Mouse (Mus musculus): ENCODE measurements around the gene Arhgef17. TPM values are rescaled to one million over a fixed set of nuclear protein-coding genes. Genes with fewer than 3 reads are reported as not detected.

Gene Arhgef17
- polyA plus RNA-seq, 1 experiment from 2014 or later: 12.9 TPM

- Histone ChIP-seq H3K36me3 (ENCODE audit: control insufficient read depth, insufficient read depth, low read length) (no peaks in the 10 kb centered on the region), H3K27me3 (replicated peaks; ENCODE audit: control insufficient read depth, insufficient read depth, low read length) (no peaks in the 10 kb centered on the region), H3K4me1 (replicated peaks; ENCODE audit: control insufficient read depth, insufficient read depth, low read length) (peaks cover 8% of the 10 kb centered on the region), H3K4me3 (ENCODE audit: low read depth, low read length) (no peak overlapping the region), H3K9ac (ENCODE audit: low read length) (no peak overlapping the region), H3K9me3 (ENCODE audit: control insufficient read depth, low read length) (no peaks in the 10 kb centered on the region), H3K4me2 (ENCODE audit: low read length) (no peak overlapping the region), H3K27ac (ENCODE audit: low read depth) (no peak overlapping the region)
- WGBS: 80% methylated on average over 7 of the region's 7 CpGs
- ATAC-seq (replicated peaks; ENCODE audit: low FRiP score, low TSS enrichment, low read depth) (no peak), DNase-seq (ENCODE audit: low spot score) (no peak)
Observed at GRCm38 (mm10) chr7:100966014-100966413, 34.1 kb upstream of the Arhgef17 start.

GRCm38 (mm10) chr7:100965079-100965478 is 33.2 kb upstream of the Arhgef17 start:
- Histone ChIP-seq H3K9me3 (ENCODE audit: control insufficient read depth, low read length) (no peaks in the 10 kb centered on the region), H3K4me3 (ENCODE audit: low read depth, low read length) (no peak overlapping the region), H3K4me2 (ENCODE audit: low read length) (no peak overlapping the region), H3K36me3 (ENCODE audit: control insufficient read depth, insufficient read depth, low read length) (no peaks in the 10 kb centered on the region), H3K27ac (ENCODE audit: low read depth) (no peak overlapping the region), H3K27me3 (replicated peaks; ENCODE audit: control insufficient read depth, insufficient read depth, low read length) (no peaks in the 10 kb centered on the region), H3K9ac (ENCODE audit: low read length) (no peak overlapping the region), H3K4me1 (replicated peaks; ENCODE audit: control insufficient read depth, insufficient read depth, low read length) (peaks cover 7% of the 10 kb centered on the region)
- 19% methylated on average over 4 of the region's 4 CpGs for WGBS
- ATAC-seq (replicated peaks; ENCODE audit: low FRiP score, low TSS enrichment, low read depth): no peak
- DNase-seq (ENCODE audit: low spot score): no peak

GRCm38 (mm10) chr7:100964242-100964641 is 32.3 kb upstream of the Arhgef17 start:
- no peak for ATAC-seq (replicated peaks; ENCODE audit: low FRiP score, low TSS enrichment, low read depth)
- H3K27me3 ChIP-seq (replicated peaks; ENCODE audit: control insufficient read depth, insufficient read depth, low read length): no peaks in the 10 kb centered on the region
- H3K9me3 ChIP-seq (ENCODE audit: control insufficient read depth, low read length): no peaks in the 10 kb centered on the region
- no peak overlapping the region for H3K4me2 ChIP-seq (ENCODE audit: low read length)
- no peaks in the 10 kb centered on the region; the same call in 1 of the 2 replicates for H3K4me1 ChIP-seq (replicated peaks; ENCODE audit: control insufficient read depth, insufficient read depth, low read length)
- no peaks in the 10 kb centered on the region for H3K36me3 ChIP-seq (ENCODE audit: control insufficient read depth, insufficient read depth, low read length)
- no peak overlapping the region for H3K4me3 ChIP-seq (ENCODE audit: low read depth, low read length)
- H3K27ac ChIP-seq (ENCODE audit: low read depth): no peak overlapping the region
- WGBS: 86% methylated on average over 6 of the region's 6 CpGs
- H3K9ac ChIP-seq (ENCODE audit: low read length): no peak overlapping the region
- no peak for DNase-seq (ENCODE audit: low spot score)

DNA sequence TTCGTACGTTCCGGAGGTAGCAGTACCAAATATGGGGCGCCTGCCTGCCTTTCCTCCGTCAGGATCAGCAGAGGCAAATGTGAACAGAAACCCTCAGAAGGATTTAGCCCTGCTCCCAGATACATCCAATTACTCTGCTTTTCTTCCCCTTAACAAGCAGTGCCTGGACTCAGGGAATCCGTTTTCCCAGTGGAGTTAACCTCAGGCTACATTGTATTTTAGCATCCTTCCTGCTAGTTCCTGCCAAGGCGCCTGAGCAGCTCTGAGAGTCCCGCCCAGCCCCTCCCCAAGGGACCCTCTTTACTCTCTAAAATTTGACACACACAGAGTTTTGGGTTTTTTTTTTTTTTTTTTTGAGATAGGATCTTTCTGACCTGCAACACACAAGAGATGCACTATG is 31.5 kb upstream of the Arhgef17 start:
- ATAC-seq (replicated peaks; ENCODE audit: low FRiP score, low TSS enrichment, low read depth): no peak
- no peaks in the 10 kb centered on the region; the same call in 1 of the 2 replicates for H3K4me1 ChIP-seq (replicated peaks; ENCODE audit: control insufficient read depth, insufficient read depth, low read length)
- H3K9ac ChIP-seq (ENCODE audit: low read length): no peak overlapping the region
- no peak overlapping the region for H3K4me2 ChIP-seq (ENCODE audit: low read length)
- H3K36me3 ChIP-seq (ENCODE audit: control insufficient read depth, insufficient read depth, low read length): no peaks in the 10 kb centered on the region
- no peaks in the 10 kb centered on the region for H3K9me3 ChIP-seq (ENCODE audit: control insufficient read depth, low read length)
- DNase-seq (ENCODE audit: low spot score): no peak
- no peaks in the 10 kb centered on the region for H3K27me3 ChIP-seq (replicated peaks; ENCODE audit: control insufficient read depth, insufficient read depth, low read length)
- H3K27ac ChIP-seq (ENCODE audit: low read depth): 0 out of 2 replicates have a peak overlapping the region, but pooled peaks have one; percentile 10
- WGBS: 66% methylated on average over 8 of the region's 8 CpGs
- no peak overlapping the region for H3K4me3 ChIP-seq (ENCODE audit: low read depth, low read length)

DNA sequence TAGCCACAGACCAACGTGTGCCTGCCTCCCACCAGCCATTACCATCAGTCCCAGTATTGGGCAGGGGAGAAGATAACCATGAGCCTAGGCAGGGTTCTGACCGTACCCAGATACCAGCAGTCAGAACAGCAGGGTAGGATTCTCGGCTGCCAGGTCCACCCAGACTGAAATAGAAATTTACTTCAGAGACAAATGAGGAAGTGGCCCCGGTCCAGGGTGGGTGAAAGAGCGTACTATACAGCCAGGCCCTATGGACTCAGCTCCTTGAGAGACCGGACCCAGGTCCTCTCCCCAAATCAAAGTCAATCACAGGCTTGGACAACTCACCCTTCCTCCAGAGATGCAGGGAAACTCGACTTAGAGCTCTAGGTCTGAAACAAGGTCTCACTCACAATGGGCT is 29.2 kb upstream of the Arhgef17 start:
- DNase-seq (ENCODE audit: low spot score) (no peak), ATAC-seq (replicated peaks; ENCODE audit: low FRiP score, low TSS enrichment, low read depth) (no peak)
- H3K4me1 ChIP-seq (replicated peaks; ENCODE audit: control insufficient read depth, insufficient read depth, low read length): no peaks in the 10 kb centered on the region
- H3K4me3 ChIP-seq (ENCODE audit: low read depth, low read length): no peak overlapping the region
- H3K36me3 ChIP-seq (ENCODE audit: control insufficient read depth, insufficient read depth, low read length): no peaks in the 10 kb centered on the region
- no peak overlapping the region for H3K9ac ChIP-seq (ENCODE audit: low read length)
- no peaks in the 10 kb centered on the region for H3K27me3 ChIP-seq (replicated peaks; ENCODE audit: control insufficient read depth, insufficient read depth, low read length)
- 73% methylated on average over 7 of the region's 7 CpGs for WGBS
- H3K9me3 ChIP-seq (ENCODE audit: control insufficient read depth, low read length): no peaks in the 10 kb centered on the region
- no peak overlapping the region for H3K4me2 ChIP-seq (ENCODE audit: low read length)
- H3K27ac ChIP-seq (ENCODE audit: low read depth): no peak overlapping the region

GRCm38 (mm10) chr7:100960462-100960861 is 28.6 kb upstream of the Arhgef17 start:
- Histone ChIP-seq H3K4me3 (ENCODE audit: low read depth, low read length) (no peak overlapping the region), H3K27me3 (replicated peaks; ENCODE audit: control insufficient read depth, insufficient read depth, low read length) (no peaks in the 10 kb centered on the region), H3K9ac (ENCODE audit: low read length) (no peak overlapping the region), H3K4me2 (ENCODE audit: low read length) (no peak overlapping the region), H3K36me3 (ENCODE audit: control insufficient read depth, insufficient read depth, low read length) (no peaks in the 10 kb centered on the region), H3K4me1 (replicated peaks; ENCODE audit: control insufficient read depth, insufficient read depth, low read length) (no peaks in the 10 kb centered on the region), H3K27ac (ENCODE audit: low read depth) (no peak overlapping the region), H3K9me3 (ENCODE audit: control insufficient read depth, low read length) (no peaks in the 10 kb centered on the region)
- WGBS: 73% methylated on average over 2 of the region's 2 CpGs
- DNase-seq (ENCODE audit: low spot score) (no peak), ATAC-seq (replicated peaks; ENCODE audit: low FRiP score, low TSS enrichment, low read depth) (no peak)

GRCm38 (mm10) chr7:100958426-100958825 is 26.5 kb upstream of the Arhgef17 start:
- WGBS: 93% methylated on average over 2 of the region's 2 CpGs
- H3K9me3 ChIP-seq (ENCODE audit: control insufficient read depth, low read length): no peaks in the 10 kb centered on the region
- no peak for DNase-seq (ENCODE audit: low spot score)
- no peak for ATAC-seq (replicated peaks; ENCODE audit: low FRiP score, low TSS enrichment, low read depth)
- no peaks in the 10 kb centered on the region for H3K36me3 ChIP-seq (ENCODE audit: control insufficient read depth, insufficient read depth, low read length)
- H3K4me2 ChIP-seq (ENCODE audit: low read length): no peak overlapping the region
- H3K27me3 ChIP-seq (replicated peaks; ENCODE audit: control insufficient read depth, insufficient read depth, low read length): no peaks in the 10 kb centered on the region
- H3K4me1 ChIP-seq (replicated peaks; ENCODE audit: control insufficient read depth, insufficient read depth, low read length): no peaks in the 10 kb centered on the region
- no peak overlapping the region for H3K9ac ChIP-seq (ENCODE audit: low read length)
- H3K27ac ChIP-seq (ENCODE audit: low read depth): no peak overlapping the region
- no peak overlapping the region for H3K4me3 ChIP-seq (ENCODE audit: low read depth, low read length)

DNA sequence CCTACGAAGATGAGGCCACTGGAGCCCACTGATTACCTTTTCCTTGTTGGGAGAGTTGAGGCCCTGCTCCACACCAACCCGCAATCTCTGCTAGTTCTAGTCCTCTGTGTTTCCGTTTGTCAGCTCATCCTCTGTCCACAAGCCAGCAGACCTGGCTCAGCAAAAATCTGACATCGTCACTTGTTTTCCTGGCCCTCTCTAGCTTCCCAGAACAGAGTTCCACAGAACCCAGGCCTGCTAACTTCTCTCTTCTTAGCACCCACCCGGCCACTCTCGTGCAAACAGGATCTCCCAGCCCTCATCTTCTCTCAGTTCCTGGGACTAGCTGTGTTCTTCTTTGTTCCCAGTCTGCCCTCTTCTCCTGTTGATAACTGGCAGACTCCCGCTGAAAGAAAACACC is 20.8 kb upstream of the Arhgef17 start:
- Histone ChIP-seq H3K9me3 (ENCODE audit: control insufficient read depth, low read length) (no peaks in the 10 kb centered on the region), H3K4me2 (ENCODE audit: low read length) (no peak overlapping the region), H3K36me3 (ENCODE audit: control insufficient read depth, insufficient read depth, low read length) (no peaks in the 10 kb centered on the region), H3K4me1 (replicated peaks; ENCODE audit: control insufficient read depth, insufficient read depth, low read length) (peaks cover 18% of the 10 kb centered on the region), H3K27me3 (replicated peaks; ENCODE audit: control insufficient read depth, insufficient read depth, low read length) (no peaks in the 10 kb centered on the region), H3K9ac (ENCODE audit: low read length) (no peak overlapping the region), H3K27ac (ENCODE audit: low read depth) (no peak overlapping the region), H3K4me3 (ENCODE audit: low read depth, low read length) (no peak overlapping the region)
- DNase-seq (ENCODE audit: low spot score) (no peak), ATAC-seq (replicated peaks; ENCODE audit: low FRiP score, low TSS enrichment, low read depth) (no peak)
- WGBS: 60% methylated on average over 7 of the region's 7 CpGs

DNA sequence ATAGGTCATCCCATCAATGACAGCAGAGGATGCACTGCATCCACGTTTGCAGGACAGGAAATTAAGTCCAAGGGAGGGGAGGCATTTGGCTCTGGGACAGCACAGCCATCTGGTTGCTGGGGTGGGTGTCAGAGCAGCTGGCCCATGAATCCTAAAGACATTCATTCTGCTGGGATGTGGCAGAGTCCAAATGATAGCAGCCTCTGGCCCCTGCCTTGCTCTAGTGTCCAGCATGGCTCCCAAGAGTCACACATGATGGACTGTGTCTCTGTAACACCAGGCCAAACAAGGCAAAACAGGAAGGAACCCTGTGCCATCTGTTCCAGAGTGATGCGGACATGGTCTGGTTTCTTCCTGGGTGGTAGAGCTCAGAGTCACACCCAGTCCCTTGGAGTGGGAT is 20.0 kb upstream of the Arhgef17 start:
- DNase-seq (ENCODE audit: low spot score) (no peak), ATAC-seq (replicated peaks; ENCODE audit: low FRiP score, low TSS enrichment, low read depth) (no peak)
- peak overlapping the region; percentile 27; the same call in 1 of the 2 replicates for H3K27ac ChIP-seq (ENCODE audit: low read depth)

More for the DNA sequence above, 20.0 kb upstream of the Arhgef17 start:
- no peak overlapping the region for H3K4me2 ChIP-seq (ENCODE audit: low read length)
- H3K4me1 ChIP-seq (replicated peaks; ENCODE audit: control insufficient read depth, insufficient read depth, low read length): peaks cover 18% of the 10 kb centered on the region
- no peaks in the 10 kb centered on the region for H3K27me3 ChIP-seq (replicated peaks; ENCODE audit: control insufficient read depth, insufficient read depth, low read length)
- H3K9ac ChIP-seq (ENCODE audit: low read length): no peak overlapping the region
- 47% methylated on average over 2 of the region's 2 CpGs for WGBS
- no peaks in the 10 kb centered on the region for H3K9me3 ChIP-seq (ENCODE audit: control insufficient read depth, low read length)
- no peak overlapping the region for H3K4me3 ChIP-seq (ENCODE audit: low read depth, low read length)
- H3K36me3 ChIP-seq (ENCODE audit: control insufficient read depth, insufficient read depth, low read length): no peaks in the 10 kb centered on the region

All from intestine, embryonic 14.5 days (tissue).